Mouse (Mus musculus) heart, postnatal 0 days (tissue): ENCODE measurements around the gene S100a6.

Experiments
- CTCF ChIP-seq: IDR thresholded peaks from 2 replicates; pipeline ENCODE4 v1.5.1; 2016; ENCODE audit warnings: antibody characterized with exemption, control low read depth, low read depth
- EP300 ChIP-seq: IDR thresholded peaks from 2 replicates; pipeline ENCODE4 v1.6.1; 2016; ENCODE audit warnings: antibody characterized with exemption, low read depth

GRCm38 (mm10) chr3:90589390-90589789, 23.3 kb upstream of the S100a6 start:
- no peak for TF ChIP-seq CTCF
- no peak for TF ChIP-seq EP300
